Mouse (Mus musculus) midbrain, embryonic 13.5 days (tissue): Measurements from ENCODE around the gene AC124108.1. TPM values are rescaled to one million over a fixed set of nuclear protein-coding genes. Genes with fewer than 3 reads are reported as not detected.
A peak's percentile ranks its signal among the peaks of the same experiment; 100 is the strongest.

Experiments used
- ATAC-seq: fragments of 200-750 bp; cut with Nextera tagmentation; 2 replicates; pipeline ENCODE4 v1.8.0; 2017; ENCODE audit warnings: mild to moderate bottlenecking, moderate TSS enrichment, moderate library complexity
- H3K27ac ChIP-seq: fragments of 300-500 bp; sonication (generic); 2 replicates; pipeline ENCODE4 v1.5.1; 2015; ENCODE audit warnings: inconsistent platforms, mild to moderate bottlenecking, moderate library complexity
- H3K27me3 ChIP-seq: fragments of 300-500 bp; sonication (generic); 2 replicates; pipeline ENCODE4 v1.6.1; 2015; ENCODE audit warnings: mild to moderate bottlenecking, inconsistent platforms
- H3K36me3 ChIP-seq: fragments of 300-500 bp; sonication (generic); 2 replicates; pipeline ENCODE4 v1.6.1; 2015; ENCODE audit warnings: mild to moderate bottlenecking, inconsistent platforms
- H3K4me1 ChIP-seq: fragments of 300-500 bp; sonication (generic); replicated peaks from 2 replicates; pipeline ENCODE4 v1.6.1; 2015; ENCODE audit warnings: inconsistent platforms
- H3K4me2 ChIP-seq: fragments of 300-500 bp; sonication (generic); replicated peaks from 2 replicates; pipeline ENCODE4 v1.6.1; 2015; ENCODE audit warnings: moderate library complexity, mild to moderate bottlenecking, inconsistent platforms
- H3K4me3 ChIP-seq: fragments of 300-500 bp; sonication (generic); replicated peaks from 2 replicates; pipeline ENCODE4 v1.5.1; 2015; ENCODE audit warnings: mild to moderate bottlenecking, inconsistent platforms
- H3K9ac ChIP-seq: fragments of 300-500 bp; sonication (generic); replicated peaks from 2 replicates; pipeline ENCODE4 v1.6.1; 2015; ENCODE audit warnings: mild to moderate bottlenecking, inconsistent platforms
- H3K9me3 ChIP-seq: fragments of 300-500 bp; sonication (generic); 2 replicates; pipeline ENCODE4 v1.6.1; 2016; ENCODE audit warnings: mild to moderate bottlenecking, inconsistent platforms
- WGBS: fragments of 180-500 bp; shearing (Covaris S2); methylation state at CpG from one replicate; pipeline ENCODE4 v1.1.7; 2015; 5-methylcytosine and 5-hydroxymethylcytosine counted together
- polyA plus RNA-seq: library from polyadenylated mRNA; unstranded; fragments of >200 nt; fragmentation: Nextera tagmentation; extraction: Ambion mirVana; gene quantifications from 2 replicates; pipeline ENCODE4 v1.2.1, GENCODE M21; 2015

Gene AC124108.1
- polyA plus RNA-seq, 1 experiment from 2014 or later = 6.1 TPM

DNA sequence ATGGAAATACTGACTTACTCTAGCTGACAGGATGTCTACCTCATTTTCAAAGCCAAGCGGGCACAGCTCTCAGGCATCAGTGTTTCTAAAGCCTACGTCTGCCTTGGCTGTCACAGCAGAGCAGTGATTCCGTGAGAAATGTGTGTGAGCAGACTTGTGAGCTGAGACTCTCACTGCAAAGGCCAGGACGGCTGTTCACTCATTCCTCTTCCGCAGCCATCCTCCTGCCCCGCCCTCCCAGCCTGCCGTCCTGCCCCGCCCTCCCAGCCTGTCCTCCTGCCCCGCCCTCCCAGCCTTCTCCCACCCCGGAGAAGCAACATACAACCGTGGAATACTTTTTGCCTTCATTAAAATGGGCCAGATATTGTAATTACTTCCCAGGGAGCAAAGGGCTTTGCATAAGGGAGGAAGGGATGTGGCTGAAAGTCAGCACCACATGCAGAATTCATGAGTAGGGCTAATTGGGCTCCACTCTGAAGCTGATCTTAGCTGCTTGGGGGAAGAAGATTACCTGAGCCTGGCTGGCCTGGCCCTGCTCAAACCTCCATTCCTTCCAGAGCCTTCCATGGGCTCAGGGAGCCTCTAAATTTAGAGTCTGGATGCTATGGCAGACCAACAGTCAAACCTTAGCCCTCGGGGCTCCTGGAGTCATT is 23.0 kb upstream of the AC124108.1 start:
- WGBS = 8% methylated on average over 12 of the region's 12 CpGs
- Histone ChIP-seq H3K4me3 (0 out of 2 replicates have a peak overlapping the region, but pooled peaks have one; percentile 10), H3K9me3 (no peaks in the 10 kb centered on the region), H3K9ac (peak overlapping the region; percentile 44; the same call in 1 of the 2 replicates), H3K27ac (peak overlapping the region; percentile 80), H3K36me3 (no peaks in the 10 kb centered on the region), H3K4me2 (peak overlapping the region; percentile 42), H3K4me1 (peaks cover 44% of the 10 kb centered on the region), H3K27me3 (peaks cover 5% of the 10 kb centered on the region; the same call in 1 of the 2 replicates)
- ATAC-seq = peak; percentile 73

GRCm38 (mm10) chr1:132170698-132171097 is 20.6 kb upstream of the AC124108.1 start:
- Histone ChIP-seq H3K27me3 (peaks cover 9% of the 10 kb centered on the region), H3K4me1 (peaks cover 31% of the 10 kb centered on the region), H3K9ac (no peak overlapping the region), H3K4me3 (no peak overlapping the region), H3K36me3 (no peaks in the 10 kb centered on the region), H3K27ac (0 out of 2 replicates have a peak overlapping the region, but pooled peaks have one; percentile 4), H3K9me3 (no peaks in the 10 kb centered on the region), H3K4me2 (no peak overlapping the region)
- no peak for ATAC-seq
- WGBS = 68% methylated on average over 6 of the region's 6 CpGs

DNA sequence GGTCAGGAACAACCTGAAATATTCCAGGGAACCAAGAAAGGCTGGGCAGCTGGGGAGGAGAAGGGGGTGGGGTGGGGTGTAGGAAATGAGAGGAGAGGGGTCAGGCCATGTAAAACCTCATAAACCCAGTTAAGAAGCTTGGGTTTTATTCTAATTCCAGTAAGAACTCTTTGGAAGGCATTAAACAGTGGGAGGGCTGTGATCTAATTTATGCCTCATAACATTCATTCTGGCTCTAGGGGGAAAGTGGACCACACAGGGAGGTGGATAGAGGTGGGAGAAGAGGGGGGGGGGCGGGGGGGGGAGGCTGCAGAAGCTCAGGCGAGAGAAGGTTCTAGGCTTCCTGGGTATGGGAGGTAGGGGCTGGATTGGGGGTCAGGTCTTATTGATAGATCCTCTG is 19.6 kb upstream of the AC124108.1 start:
- no peaks in the 10 kb centered on the region for H3K9me3 ChIP-seq
- WGBS = 0% methylated on average over 1 of the region's 2 CpGs
- no peak for ATAC-seq
- peaks cover 31% of the 10 kb centered on the region for H3K4me1 ChIP-seq
- no peak overlapping the region; the same call in 1 of the 2 replicates for H3K27ac ChIP-seq
- H3K4me3 ChIP-seq = no peak overlapping the region
- H3K4me2 ChIP-seq = no peak overlapping the region
- H3K9ac ChIP-seq = no peak overlapping the region
- no peaks in the 10 kb centered on the region for H3K36me3 ChIP-seq
- H3K27me3 ChIP-seq = peaks cover 9% of the 10 kb centered on the region

DNA sequence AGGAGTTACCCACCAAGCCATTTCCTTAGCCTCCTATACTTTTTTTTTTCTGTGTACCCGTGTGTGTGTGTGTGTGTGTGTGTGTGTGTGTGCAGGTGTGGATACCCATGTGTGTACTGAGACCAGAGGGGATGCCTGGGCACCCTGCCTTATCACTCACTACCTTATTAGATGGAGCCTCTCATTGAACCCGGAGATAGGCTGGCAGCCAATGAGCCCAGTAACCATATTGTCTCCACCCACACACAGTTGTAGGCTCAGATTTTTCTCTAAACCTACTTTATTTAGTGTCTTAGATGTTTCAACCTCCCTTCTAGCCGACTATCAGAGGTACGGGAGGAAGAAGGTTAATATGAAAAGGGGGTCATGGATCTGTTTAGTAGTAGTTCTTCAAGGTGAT is 5.0 kb upstream of the AC124108.1 start:
- WGBS = 83% methylated on average over 4 of the region's 4 CpGs
- Histone ChIP-seq H3K4me2 (no peak overlapping the region), H3K4me1 (peaks cover 14% of the 10 kb centered on the region), H3K9me3 (no peaks in the 10 kb centered on the region), H3K9ac (no peak overlapping the region), H3K27me3 (peaks cover 5% of the 10 kb centered on the region; the same call in 1 of the 2 replicates), H3K27ac (no peak overlapping the region), H3K36me3 (no peaks in the 10 kb centered on the region), H3K4me3 (no peak overlapping the region)
- no peak for ATAC-seq

DNA sequence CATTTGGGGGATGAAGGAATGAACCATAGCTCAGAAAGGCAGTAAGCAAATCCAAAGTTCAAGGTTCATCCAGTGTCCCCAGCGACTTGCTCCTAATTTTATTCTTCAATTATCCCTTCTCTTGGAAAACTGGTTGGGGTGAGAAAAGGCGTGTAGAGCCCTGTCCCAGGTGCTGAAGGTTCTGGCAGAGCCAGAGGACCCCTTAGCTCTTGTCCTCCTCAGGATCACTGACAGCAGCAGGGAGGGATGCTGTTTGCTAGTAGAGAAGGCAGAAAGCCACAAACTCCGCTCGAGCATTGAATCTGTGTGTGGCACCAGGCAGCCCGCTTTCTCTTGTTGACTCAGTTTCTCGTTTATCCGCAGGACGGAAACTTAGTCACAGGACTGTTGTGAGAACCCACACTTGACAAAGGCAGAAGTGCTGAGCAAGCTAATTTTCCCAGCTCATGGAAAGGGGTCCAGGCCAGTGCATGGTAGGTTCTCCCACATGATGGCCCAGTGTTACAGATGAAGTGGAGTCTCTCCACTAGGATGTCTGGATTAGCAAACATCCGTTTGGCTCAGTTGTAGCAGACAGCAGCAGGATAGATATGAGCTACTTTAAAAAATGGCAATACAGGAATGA is 2.7 kb upstream of the AC124108.1 start:
- no peaks in the 10 kb centered on the region for H3K36me3 ChIP-seq
- ATAC-seq = no peak
- H3K9me3 ChIP-seq = no peaks in the 10 kb centered on the region
- no peak overlapping the region for H3K9ac ChIP-seq
- peak overlapping the region; percentile 100; the same call in 1 of the 2 replicates for H3K27ac ChIP-seq
- no peak overlapping the region for H3K4me3 ChIP-seq
- peaks cover 31% of the 10 kb centered on the region for H3K4me1 ChIP-seq
- H3K4me2 ChIP-seq = no peak overlapping the region
- 56% methylated on average over 9 of the region's 9 CpGs for WGBS
- H3K27me3 ChIP-seq = 0 out of 2 replicates have a peak, but pooled peaks cover 5% of the 10 kb centered on the region

GRCm38 (mm10) chr1:132189231-132189630 is 2.0 kb upstream of the AC124108.1 start:
- 0 out of 2 replicates have a peak, but pooled peaks cover 5% of the 10 kb centered on the region for H3K27me3 ChIP-seq
- peak overlapping the region; percentile 100; the same call in 1 of the 2 replicates for H3K9ac ChIP-seq
- H3K9me3 ChIP-seq = no peaks in the 10 kb centered on the region
- peaks cover 37% of the 10 kb centered on the region for H3K4me1 ChIP-seq
- H3K4me3 ChIP-seq = peak overlapping the region; percentile 95; the same call in 1 of the 2 replicates
- peak overlapping the region; percentile 90 for H3K4me2 ChIP-seq
- WGBS = 35% methylated on average over 4 of the region's 4 CpGs
- H3K36me3 ChIP-seq = no peaks in the 10 kb centered on the region
- no peak for ATAC-seq
- H3K27ac ChIP-seq = peak overlapping the region; percentile 100

DNA sequence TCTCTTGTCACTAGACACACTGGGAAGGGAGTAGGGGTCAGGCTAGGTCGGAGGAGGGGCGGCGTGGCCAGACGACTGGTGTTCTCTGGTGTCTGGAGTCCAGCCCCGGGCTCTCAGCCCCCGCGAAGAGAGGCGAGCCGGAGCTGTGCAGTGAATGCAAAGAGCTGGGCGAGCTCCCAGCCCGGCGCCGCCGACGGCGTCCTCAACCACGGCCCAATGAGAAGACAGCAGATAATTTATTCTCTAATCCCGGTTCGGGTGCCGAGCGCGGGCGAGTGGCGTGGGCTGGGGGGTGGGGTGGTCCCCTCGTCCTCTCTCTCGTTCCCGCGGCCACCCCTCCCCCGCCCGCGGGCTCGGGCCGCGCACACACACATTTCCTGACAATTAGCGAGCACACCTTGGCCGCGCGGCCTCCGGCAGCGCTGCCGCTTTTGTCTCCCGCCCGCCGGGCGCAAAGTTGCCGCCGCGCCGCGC is 1.2 kb upstream of the AC124108.1 start:
- Histone ChIP-seq H3K27me3 (0 out of 2 replicates have a peak, but pooled peaks cover 5% of the 10 kb centered on the region), H3K9me3 (no peaks in the 10 kb centered on the region), H3K36me3 (no peaks in the 10 kb centered on the region), H3K4me2 (peak overlapping the region; percentile 90), H3K27ac (peak overlapping the region; percentile 100), H3K4me1 (peaks cover 46% of the 10 kb centered on the region), H3K9ac (peak overlapping the region; percentile 100), H3K4me3 (peak overlapping the region; percentile 95)
- peak; percentile 92 for ATAC-seq
- WGBS = under 1% methylated on average over 50 of the region's 50 CpGs

- under 1% methylated on average over 62 of the region's 62 CpGs for WGBS
- peak overlapping the region; percentile 100 for H3K27ac ChIP-seq
- H3K9me3 ChIP-seq = no peaks in the 10 kb centered on the region
- peaks cover 52% of the 10 kb centered on the region for H3K4me1 ChIP-seq
- H3K27me3 ChIP-seq = 0 out of 2 replicates have a peak, but pooled peaks cover 5% of the 10 kb centered on the region
- no peaks in the 10 kb centered on the region for H3K36me3 ChIP-seq
- peak overlapping the region; percentile 90 for H3K4me2 ChIP-seq
- peak overlapping the region; percentile 100 for H3K9ac ChIP-seq
- H3K4me3 ChIP-seq = peak overlapping the region; percentile 95
- peak; percentile 39 for ATAC-seq
These were observed 600 bp upstream of the AC124108.1 start for GRCm38 (mm10) chr1:132190621-132191092.

DNA sequence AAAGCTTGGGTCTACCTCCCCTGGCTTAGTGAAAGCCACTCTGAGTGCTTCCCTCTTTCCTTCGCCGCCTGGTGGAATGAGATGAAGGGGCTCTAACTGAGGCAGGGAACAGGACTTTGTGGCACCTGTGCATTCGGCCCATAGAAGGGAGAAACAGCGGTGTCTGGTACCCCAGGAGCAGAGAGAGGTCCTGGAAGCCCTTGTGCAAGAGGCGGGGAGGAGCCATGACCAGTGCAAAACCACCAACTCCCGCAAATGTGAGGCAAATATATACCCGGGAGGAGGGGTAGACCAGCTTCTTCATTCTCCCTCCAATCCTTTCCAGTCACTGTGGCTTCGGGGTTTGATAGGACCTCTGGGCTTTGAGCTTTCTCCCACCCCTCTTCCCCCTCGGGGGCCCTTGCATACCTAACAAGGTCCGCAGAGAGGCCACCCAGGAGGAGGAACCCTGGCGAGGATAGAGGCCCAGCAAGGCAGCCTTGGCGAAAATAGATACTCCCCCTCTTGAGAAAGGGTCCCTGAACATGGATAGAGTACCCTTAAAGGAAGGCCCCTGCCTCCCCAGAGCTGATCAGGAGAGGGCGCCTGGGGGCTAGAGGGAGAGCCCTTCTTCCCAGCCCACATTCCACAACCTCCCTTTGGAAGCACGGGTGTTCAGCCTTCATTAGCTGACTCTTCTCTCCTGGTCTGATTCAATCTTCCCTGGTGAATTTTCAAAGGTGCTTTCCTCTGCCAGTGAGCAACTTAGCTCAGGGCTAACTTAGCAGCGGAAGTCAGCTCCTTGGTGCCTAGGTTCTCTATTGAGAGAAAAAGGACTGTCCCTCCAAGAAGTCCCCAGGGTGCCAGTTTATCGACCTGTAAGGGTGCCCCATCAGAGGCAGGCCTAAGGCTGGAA is 776 bp downstream of the AC124108.1 start:
- H3K4me1 ChIP-seq = peaks cover 65% of the 10 kb centered on the region
- no peaks in the 10 kb centered on the region for H3K9me3 ChIP-seq
- peak; percentile 44 for ATAC-seq
- H3K4me3 ChIP-seq = peak overlapping the region; percentile 95
- H3K27ac ChIP-seq = peak overlapping the region; percentile 100
- 2% methylated on average over 16 of the region's 16 CpGs for WGBS
- no peaks in the 10 kb centered on the region for H3K36me3 ChIP-seq
- peak overlapping the region; percentile 100 for H3K9ac ChIP-seq
- 0 out of 2 replicates have a peak, but pooled peaks cover 5% of the 10 kb centered on the region for H3K27me3 ChIP-seq
- H3K4me2 ChIP-seq = peak overlapping the region; percentile 90

DNA sequence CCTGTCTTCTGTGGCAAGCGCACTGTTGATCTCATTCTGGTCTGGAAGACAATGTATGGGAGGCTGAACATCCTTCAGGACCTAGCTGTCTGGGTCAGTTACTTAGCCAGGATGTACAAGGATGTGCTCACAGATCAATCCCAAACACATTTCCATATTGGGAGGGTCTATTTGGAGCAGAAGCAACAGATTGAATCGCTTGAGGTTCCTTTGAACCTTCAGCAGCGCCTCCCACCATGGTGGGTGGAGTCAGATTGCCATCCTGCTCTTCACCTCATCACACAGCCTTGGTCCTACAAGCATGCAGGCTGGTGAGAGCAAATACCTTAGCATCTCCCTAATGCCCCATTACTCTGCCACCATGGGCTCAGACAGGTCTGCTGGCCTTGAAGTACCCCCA is 2.5 kb downstream of the AC124108.1 start:
- Histone ChIP-seq H3K9ac (peak overlapping the region; percentile 100), H3K4me3 (peak overlapping the region; percentile 95), H3K9me3 (no peaks in the 10 kb centered on the region), H3K4me2 (peak overlapping the region; percentile 90), H3K36me3 (no peaks in the 10 kb centered on the region), H3K27ac (peak overlapping the region; percentile 100), H3K27me3 (no peaks in the 10 kb centered on the region), H3K4me1 (peaks cover 81% of the 10 kb centered on the region)
- ATAC-seq = no peak
- WGBS = 63% methylated on average over 3 of the region's 3 CpGs

DNA sequence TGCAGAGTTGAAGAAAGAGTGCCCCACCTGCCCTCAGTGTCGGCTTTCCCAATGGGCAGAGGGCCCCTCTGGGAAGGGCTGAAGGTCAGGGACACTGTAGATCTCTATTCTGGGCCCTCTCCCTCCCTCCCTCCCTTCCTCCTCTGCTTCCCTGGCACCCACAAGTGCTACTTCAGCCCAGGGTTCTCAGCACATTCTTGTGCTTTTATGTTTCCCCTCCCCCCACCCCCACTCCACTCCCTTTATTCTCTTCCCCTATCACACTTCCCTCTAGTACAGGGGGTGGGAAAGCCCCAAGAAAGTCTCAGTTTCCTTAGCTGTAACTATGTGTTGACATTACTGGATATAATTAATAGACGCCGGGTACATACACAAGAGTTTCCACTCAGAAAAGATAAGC is 3.4 kb downstream of the AC124108.1 start:
- H3K27ac ChIP-seq = peak overlapping the region; percentile 10; the same call in 1 of the 2 replicates
- 0 out of 2 replicates have a peak overlapping the region, but pooled peaks have one; percentile 2 for H3K4me3 ChIP-seq
- 69% methylated on average over 3 of the region's 3 CpGs for WGBS
- no peaks in the 10 kb centered on the region for H3K27me3 ChIP-seq
- no peaks in the 10 kb centered on the region for H3K9me3 ChIP-seq
- peak overlapping the region; percentile 90 for H3K4me2 ChIP-seq
- H3K4me1 ChIP-seq = peaks cover 81% of the 10 kb centered on the region
- no peaks in the 10 kb centered on the region for H3K36me3 ChIP-seq
- H3K9ac ChIP-seq = no peak overlapping the region
- ATAC-seq = no peak
